Mouse (Mus musculus) liver, embryonic 14.5 days (tissue): ENCODE results near the gene Slc30a6.

ENCODE experiments used
- CTCF ChIP-seq: IDR thresholded peaks from 2 replicates; pipeline ENCODE4 v1.5.1; 2016; ENCODE audit warnings: antibody characterized with exemption, low read depth, control low read depth
- EP300 ChIP-seq: IDR thresholded peaks from 2 replicates; pipeline ENCODE4 v1.6.1; 2016; ENCODE audit warnings: antibody characterized with exemption, low read depth

DNA sequence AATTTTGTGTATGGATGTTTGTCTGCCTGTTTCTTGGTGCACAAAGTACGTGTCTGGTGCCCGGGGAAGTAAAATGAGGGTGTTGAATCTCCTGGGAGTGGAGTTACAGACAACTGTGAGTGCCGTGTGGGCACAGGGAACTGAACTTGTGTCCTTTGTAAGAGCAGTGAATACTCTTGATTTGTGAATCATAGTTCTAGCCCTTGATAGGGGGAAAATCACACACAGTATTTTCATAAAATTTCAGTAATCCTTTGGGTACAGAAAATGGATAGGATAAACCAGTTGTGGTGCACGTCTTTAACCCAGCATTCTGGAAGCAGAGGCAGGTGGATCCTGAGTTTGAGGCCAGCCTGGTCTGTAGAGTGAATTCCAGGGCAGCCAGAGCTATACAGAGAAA lies 1.4 kb downstream of the Slc30a6 start:
- TF ChIP-seq EP300 (no peak), CTCF (no peak)
